Mouse (Mus musculus) hindbrain, embryonic 11.5 days (tissue): ENCODE measurements around the gene Hmox1. TPM values are rescaled to one million over a fixed set of nuclear protein-coding genes. Genes with fewer than 3 reads are reported as not detected.

ENCODE experiments used
- ATAC-seq: fragments of 200-750 bp; cut with Nextera tagmentation; 2 replicates; pipeline ENCODE4 v1.8.0; 2017; ENCODE audit warnings: mild to moderate bottlenecking, moderate TSS enrichment, moderate library complexity; ENCODE audit not compliant: low FRiP score
- DNase-seq: peaks from one replicate; pipeline ENCODE4 v3.0.0-alpha.2; 2015; ENCODE audit warnings: low spot score
- H3K27ac ChIP-seq: fragments of 300-500 bp; sonication (generic); 2 replicates; pipeline ENCODE4 v1.5.1; 2014; ENCODE audit warnings: mild to moderate bottlenecking, low read depth, low read length
- H3K27me3 ChIP-seq: fragments of 300-500 bp; sonication (generic); 2 replicates; pipeline ENCODE4 v1.6.1; 2014; ENCODE audit warnings: mild to moderate bottlenecking, low read length, moderate library complexity, mixed read lengths; ENCODE audit not compliant: control insufficient read depth, insufficient read depth
- H3K36me3 ChIP-seq: fragments of 300-500 bp; sonication (generic); 2 replicates; pipeline ENCODE4 v1.6.1; 2014; ENCODE audit warnings: mild to moderate bottlenecking, low read length, moderate library complexity, mixed read lengths; ENCODE audit not compliant: control insufficient read depth, insufficient read depth
- H3K4me1 ChIP-seq: fragments of 300-500 bp; sonication (generic); replicated peaks from 2 replicates; pipeline ENCODE4 v1.6.1; 2014; ENCODE audit warnings: low read length, mixed read lengths; ENCODE audit not compliant: control insufficient read depth, insufficient read depth
- H3K4me2 ChIP-seq: fragments of 300-500 bp; sonication (generic); replicated peaks from 2 replicates; pipeline ENCODE4 v1.6.1; 2014; ENCODE audit warnings: mild to moderate bottlenecking, low read depth, low read length
- H3K4me3 ChIP-seq: fragments of 300-500 bp; sonication (generic); 2 replicates; pipeline ENCODE4 v1.5.1; 2014; ENCODE audit warnings: low read depth, low read length
- H3K9ac ChIP-seq: fragments of 300-500 bp; sonication (generic); 2 replicates; pipeline ENCODE4 v1.6.1; 2014; ENCODE audit warnings: low read depth, low read length
- H3K9me3 ChIP-seq: fragments of 300-500 bp; sonication (generic); 2 replicates; pipeline ENCODE4 v1.6.1; 2016; ENCODE audit warnings: low read length; ENCODE audit not compliant: control insufficient read depth
- WGBS: fragments of 180-500 bp; shearing (Covaris S2); extraction: QIAGEN DNeasy Blood & Tissue Kit; methylation state at CpG from one replicate; pipeline ENCODE4 v1.1.7; 2014; 5-methylcytosine and 5-hydroxymethylcytosine counted together
- polyA plus RNA-seq: library from polyadenylated mRNA; unstranded; fragments of >200 nt; fragmentation: Nextera tagmentation; extraction: Ambion mirVana; gene quantifications from 2 replicates; pipeline ENCODE4 v1.2.1, GENCODE M21; 2014

Hmox1 gene
- polyA plus RNA-seq, 1 experiment from 2014 or later, result 9.2 TPM

GRCm38 (mm10) chr8:75109236-75109967, 16.0 kb downstream of the Hmox1 start, which contains the start of gene Mcm5:
Gene Mcm5, plus strand, starts transcription at chr8:75109569.
- ATAC-seq (peak; percentile 98), DNase-seq (peak; percentile 100)
- under 1% methylated on average over 59 of the region's 59 CpGs for WGBS
- Histone ChIP-seq H3K4me1 (0 out of 2 replicates have a peak, but pooled peaks cover 2% of the 10 kb centered on the region), H3K36me3 (peaks cover 4% of the 10 kb centered on the region; the same call in 1 of the 2 replicates), H3K4me3 (peak within 1 kb of the TSS; percentile 69), H3K9me3 (no peaks in the 10 kb centered on the region), H3K27ac (peak within 1 kb of the TSS; percentile 82), H3K9ac (peak within 1 kb of the TSS; percentile 80), H3K4me2 (peak within 1 kb of the TSS; percentile 70), H3K27me3 (no peaks in the 10 kb centered on the region)

- H3K4me3 ChIP-seq, result peak overlapping the region; percentile 69
- peaks cover 5% of the 10 kb centered on the region; the same call in 1 of the 2 replicates for H3K36me3 ChIP-seq
- no peak for DNase-seq
- no peaks in the 10 kb centered on the region for H3K9me3 ChIP-seq
- no peaks in the 10 kb centered on the region for H3K27me3 ChIP-seq
- H3K4me2 ChIP-seq, result peak overlapping the region; percentile 44
- H3K27ac ChIP-seq, result no peak overlapping the region
- 0 out of 2 replicates have a peak, but pooled peaks cover 2% of the 10 kb centered on the region for H3K4me1 ChIP-seq
- WGBS, result 19% methylated on average over 13 of the region's 13 CpGs
- ATAC-seq, result no peak
- peak overlapping the region; percentile 68 for H3K9ac ChIP-seq
Observed at GRCm38 (mm10) chr8:75110093-75110492, 16.7 kb downstream of the Hmox1 start.

GRCm38 (mm10) chr8:75118505-75118904, 25.1 kb downstream of the Hmox1 start:
- Histone ChIP-seq H3K27me3 (no peaks in the 10 kb centered on the region), H3K4me2 (no peak overlapping the region), H3K27ac (no peak overlapping the region), H3K9me3 (no peaks in the 10 kb centered on the region), H3K9ac (no peak overlapping the region), H3K36me3 (peaks cover 11% of the 10 kb centered on the region; the same call in 1 of the 2 replicates), H3K4me1 (no peaks in the 10 kb centered on the region), H3K4me3 (no peak overlapping the region)
- ATAC-seq, result no peak
- no peak for DNase-seq
- WGBS, result 100% methylated on average over 1 of the region's 1 CpGs

GRCm38 (mm10) chr8:75119287-75119686, 25.9 kb downstream of the Hmox1 start:
- no peak overlapping the region for H3K4me3 ChIP-seq
- H3K9me3 ChIP-seq, result no peaks in the 10 kb centered on the region
- H3K9ac ChIP-seq, result no peak overlapping the region
- H3K27ac ChIP-seq, result no peak overlapping the region
- DNase-seq (no peak), ATAC-seq (no peak)
- no peaks in the 10 kb centered on the region for H3K27me3 ChIP-seq
- 97% methylated on average over 2 of the region's 2 CpGs for WGBS
- peaks cover 11% of the 10 kb centered on the region; the same call in 1 of the 2 replicates for H3K36me3 ChIP-seq
- H3K4me1 ChIP-seq, result no peaks in the 10 kb centered on the region
- H3K4me2 ChIP-seq, result no peak overlapping the region

- WGBS, result 92% methylated on average over 2 of the region's 2 CpGs
- H3K9ac ChIP-seq, result no peak overlapping the region
- ATAC-seq (no peak), DNase-seq (no peak)
- H3K9me3 ChIP-seq, result no peaks in the 10 kb centered on the region
- H3K4me1 ChIP-seq, result no peaks in the 10 kb centered on the region
- H3K4me2 ChIP-seq, result no peak overlapping the region
- peaks cover 9% of the 10 kb centered on the region; the same call in 1 of the 2 replicates for H3K36me3 ChIP-seq
- no peak overlapping the region for H3K27ac ChIP-seq
- no peak overlapping the region for H3K4me3 ChIP-seq
- H3K27me3 ChIP-seq, result no peaks in the 10 kb centered on the region
Observed at GRCm38 (mm10) chr8:75119747-75120146, 26.3 kb downstream of the Hmox1 start.

GRCm38 (mm10) chr8:75127406-75127805, 34.0 kb downstream of the Hmox1 start:
- no peak overlapping the region for H3K27ac ChIP-seq
- WGBS, result 94% methylated on average over 1 of the region's 1 CpGs

GRCm38 (mm10) chr8:75132485-75132884, 39.1 kb downstream of the Hmox1 start:
- Histone ChIP-seq H3K9me3 (no peaks in the 10 kb centered on the region), H3K4me3 (no peak overlapping the region), H3K36me3 (no peaks in the 10 kb centered on the region), H3K4me2 (no peak overlapping the region), H3K4me1 (no peaks in the 10 kb centered on the region), H3K9ac (no peak overlapping the region), H3K27me3 (no peaks in the 10 kb centered on the region), H3K27ac (no peak overlapping the region)
- ATAC-seq (no peak), DNase-seq (peak; percentile 48)
- 15% methylated on average over 3 of the region's 3 CpGs for WGBS

More at GRCm38 (mm10) chr8:75127406-75127805, 34.0 kb downstream of the Hmox1 start:
- Histone ChIP-seq H3K27me3 (no peaks in the 10 kb centered on the region), H3K9ac (no peak overlapping the region), H3K9me3 (no peaks in the 10 kb centered on the region), H3K36me3 (peaks cover 3% of the 10 kb centered on the region; the same call in 1 of the 2 replicates), H3K4me1 (no peaks in the 10 kb centered on the region), H3K4me2 (no peak overlapping the region), H3K4me3 (no peak overlapping the region)
- DNase-seq, result no peak
- ATAC-seq, result no peak

GRCm38 (mm10) chr8:75133399-75133798, 40.0 kb downstream of the Hmox1 start:
- 95% methylated on average over 2 of the region's 2 CpGs for WGBS

More at GRCm38 (mm10) chr8:75133399-75133798, 40.0 kb downstream of the Hmox1 start:
- no peak overlapping the region for H3K27ac ChIP-seq
- H3K36me3 ChIP-seq, result no peaks in the 10 kb centered on the region
- no peak overlapping the region for H3K4me2 ChIP-seq
- ATAC-seq, result no peak
- DNase-seq, result no peak
- no peaks in the 10 kb centered on the region for H3K4me1 ChIP-seq
- H3K9me3 ChIP-seq, result no peaks in the 10 kb centered on the region
- no peak overlapping the region for H3K4me3 ChIP-seq
- no peaks in the 10 kb centered on the region for H3K27me3 ChIP-seq
- H3K9ac ChIP-seq, result no peak overlapping the region
